Mouse (Mus musculus) E14TG2a.4 (cell line): ENCODE results near the gene Cpa4.

Experiments used
- CTCF ChIP-seq: conservative IDR thresholded peaks from 2 replicates; pipeline ENCODE4 v1.5.1; 2014; ENCODE audit warnings: low read length
- NANOG ChIP-seq: IDR thresholded peaks from 2 replicates; pipeline ENCODE4 v1.6.1; 2014; ENCODE audit warnings: borderline replicate concordance, low read length, mixed read lengths

- TF ChIP-seq CTCF: no peak
- TF ChIP-seq NANOG: no peak
Observed at GRCm38 (mm10) chr6:30568069-30568468, at the start of gene Cpa4.
